Mouse (Mus musculus): ENCODE measurements at regions not wholly inside any gene's neighbourhood (a gene's known extent, or its start where the extent isn't known, plus 50 kb on each side); places are given as distances from the start of the nearest gene placed in this dataset.
"Not testable (repeated sequence)": the region's sequence is repeated elsewhere in the genome, so short reads cannot be mapped to it uniquely, and the experiment has no call there.

GRCm38 (mm10) chr6:68668433-68668832 is 1132.8 kb upstream of the Tacstd2 start:
- in situ Hi-C loops (cut with MboI; ENCODE audit: low sequenced_read_pairs), result loop anchor here (25.0 kb wide), 2 partner anchors 94 to 244 kb away; no protein-coding TSS in a partner anchor

DNA sequence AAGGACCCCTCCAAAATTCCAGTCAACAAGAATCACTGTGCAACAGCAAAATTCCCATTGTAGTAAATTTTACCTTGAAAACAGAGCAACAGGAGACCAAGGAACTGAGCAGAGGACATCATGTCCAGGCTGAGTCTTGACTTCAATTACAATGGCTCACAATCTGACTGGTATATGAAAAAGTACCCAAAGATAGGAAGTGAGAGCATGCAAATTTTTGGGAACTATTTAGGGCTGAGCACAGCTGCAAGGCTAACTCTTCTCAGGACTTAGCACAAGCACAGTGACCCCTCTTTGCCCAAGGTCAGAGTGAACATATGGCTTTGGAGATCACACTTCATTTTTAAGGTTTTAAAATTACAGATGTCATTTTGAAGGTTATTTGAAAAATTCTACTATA is 1096.7 kb upstream of the Tacstd2 start:
- in situ Hi-C loops (cut with MboI; ENCODE audit: low sequenced_read_pairs), result not testable (repeated sequence)

DNA sequence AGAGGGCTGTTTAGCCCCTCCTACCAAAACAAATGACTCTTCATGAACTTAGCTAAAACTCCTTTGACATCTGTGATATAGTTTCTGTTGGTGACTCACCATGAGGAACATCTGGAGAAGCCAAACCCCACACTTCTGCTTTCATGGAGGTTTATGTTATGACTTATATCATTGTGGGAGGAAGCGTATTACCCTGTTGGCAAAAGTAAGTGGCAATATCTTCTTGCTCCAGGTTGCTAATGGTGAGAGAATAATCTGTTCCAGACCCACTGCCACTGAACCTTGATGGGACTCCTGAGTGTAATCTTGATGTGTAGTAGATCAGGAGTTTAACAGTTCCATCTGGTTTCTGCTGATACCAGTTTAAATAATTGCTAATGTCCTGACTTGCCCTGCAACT is 1096.2 kb upstream of the Tacstd2 start:
- in situ Hi-C loops (cut with MboI; ENCODE audit: low sequenced_read_pairs), result no loop called here

GRCm38 (mm10) chr6:68606033-68606432 is 1070.4 kb upstream of the Tacstd2 start:
- in situ Hi-C loops (cut with MboI; ENCODE audit: low sequenced_read_pairs), result no loop called here

All from CH12F3 (cell line).